Mouse (Mus musculus): ENCODE measurements around the gene Gm49322.

- TF ChIP-seq POLR2A (IDR thresholded peaks at IDR 0.05; ENCODE audit: borderline replicate concordance, extremely low read depth, insufficient read depth, insufficient read length, poor library complexity, severe bottlenecking): no peak
- TF ChIP-seq CTCF (IDR thresholded peaks at IDR 0.05; ENCODE audit: borderline replicate concordance, extremely low read depth, insufficient read depth, insufficient read length): no peak
Observed at GRCm38 (mm10) chr10:80646936-80647335, 41.1 kb downstream of the Gm49322 start.
